Mouse (Mus musculus): ENCODE results near the gene Palld.

The Palld gene

GRCm38 (mm10) chr8:61823157-61823556, 79.3 kb downstream of the Palld start:
- no peak for TF ChIP-seq GATA4 (IDR thresholded peaks at IDR 0.05; ENCODE audit: insufficient replicate concordance, low read length)

- no peak for TF ChIP-seq GATA4 (IDR thresholded peaks at IDR 0.05; ENCODE audit: insufficient replicate concordance, low read length)
Measured at GRCm38 (mm10) chr8:61803764-61804163, 98.7 kb downstream of the Palld start.

- no peak for TF ChIP-seq GATA4 (IDR thresholded peaks at IDR 0.05; ENCODE audit: insufficient replicate concordance, low read length)
Measured at GRCm38 (mm10) chr8:61802840-61803239, 99.7 kb downstream of the Palld start.

DNA sequence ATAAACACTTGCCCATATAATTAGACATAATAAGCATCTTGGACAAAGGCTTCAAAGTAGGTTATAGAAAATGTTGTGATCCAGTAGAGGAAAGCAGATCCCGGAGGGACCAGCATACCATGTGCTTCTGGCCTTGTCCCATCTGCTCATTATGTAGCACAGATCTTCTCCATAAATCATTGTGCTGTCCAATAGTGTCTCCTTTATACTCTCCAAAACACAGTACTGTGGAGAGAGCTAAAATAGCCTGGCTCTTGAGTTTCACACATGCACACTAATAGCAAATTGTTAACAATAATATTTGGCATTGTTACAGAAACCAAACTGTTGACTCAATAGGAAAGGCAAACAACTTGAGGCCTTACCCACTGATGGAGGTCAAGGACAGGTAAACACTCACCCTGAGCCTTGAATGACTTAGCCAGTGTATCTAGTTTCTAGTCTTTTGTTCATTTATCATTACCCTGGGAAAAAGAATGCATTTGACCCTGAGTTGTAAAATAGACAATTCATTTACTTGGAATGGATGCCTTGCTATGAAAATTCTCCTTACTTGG, 105.0 kb downstream of the Palld start:
- no peak for TF ChIP-seq GATA4 (IDR thresholded peaks at IDR 0.05; ENCODE audit: insufficient replicate concordance, low read length)

GRCm38 (mm10) chr8:61796537-61797050, 105.9 kb downstream of the Palld start:
- no peak for TF ChIP-seq GATA4 (IDR thresholded peaks at IDR 0.05; ENCODE audit: insufficient replicate concordance, low read length)

- no peak for TF ChIP-seq GATA4 (IDR thresholded peaks at IDR 0.05; ENCODE audit: insufficient replicate concordance, low read length)
Measured at GRCm38 (mm10) chr8:61789946-61790345, 112.5 kb downstream of the Palld start.

DNA sequence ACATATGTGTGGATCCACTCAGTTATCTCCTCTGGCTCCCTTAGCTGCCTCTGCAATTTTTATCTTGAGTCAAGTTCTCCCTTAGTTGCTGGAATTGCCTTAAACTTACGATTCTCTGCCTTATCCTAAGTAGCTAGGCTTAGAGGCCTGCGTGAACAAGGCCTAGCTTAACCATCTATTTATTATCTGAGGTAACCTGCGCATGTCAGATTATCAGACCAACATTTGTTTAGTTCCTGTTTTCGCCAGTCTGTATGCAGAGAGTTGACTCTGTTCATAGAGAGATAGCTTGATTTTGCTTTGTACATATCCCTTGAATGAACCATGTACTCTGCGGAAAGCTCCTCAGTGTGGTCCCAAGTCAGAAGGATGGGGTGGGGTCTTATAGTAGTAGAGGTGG, 113.2 kb downstream of the Palld start:
- no peak for TF ChIP-seq GATA4 (IDR thresholded peaks at IDR 0.05; ENCODE audit: insufficient replicate concordance, low read length)

- no peak for TF ChIP-seq GATA4 (IDR thresholded peaks at IDR 0.05; ENCODE audit: insufficient replicate concordance, low read length)
Measured at GRCm38 (mm10) chr8:61782931-61783491, 119.5 kb downstream of the Palld start.

DNA sequence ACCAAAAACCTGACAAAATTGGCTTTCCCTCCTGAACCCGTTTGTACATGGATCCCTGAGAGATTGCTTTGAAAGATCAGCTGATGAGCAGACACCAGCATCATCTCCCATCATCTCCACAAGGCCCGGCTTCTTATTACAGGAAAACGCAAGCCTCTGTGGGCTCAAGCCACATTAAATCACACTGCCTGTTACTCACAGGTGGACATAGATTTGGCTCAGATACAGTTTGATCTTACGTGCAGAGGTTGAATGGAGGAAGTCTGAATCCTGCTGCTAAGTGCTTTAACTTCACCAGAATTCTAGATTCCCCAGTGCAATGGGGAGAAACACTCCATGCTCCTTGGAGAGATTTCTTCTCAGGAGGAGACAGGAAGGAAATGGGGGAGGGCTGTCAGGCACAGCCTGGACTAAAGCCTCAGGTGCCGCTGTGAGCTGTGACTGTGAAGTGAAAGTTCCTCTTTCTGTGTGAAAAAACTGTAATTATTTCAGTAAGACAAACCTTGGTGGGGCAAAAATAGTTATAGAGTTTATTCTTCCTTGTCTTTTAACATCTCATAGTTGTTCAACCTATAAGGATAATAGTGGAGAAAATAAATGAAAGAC, 121.7 kb downstream of the Palld start:
- no peak for TF ChIP-seq GATA4 (IDR thresholded peaks at IDR 0.05; ENCODE audit: insufficient replicate concordance, low read length)

DNA sequence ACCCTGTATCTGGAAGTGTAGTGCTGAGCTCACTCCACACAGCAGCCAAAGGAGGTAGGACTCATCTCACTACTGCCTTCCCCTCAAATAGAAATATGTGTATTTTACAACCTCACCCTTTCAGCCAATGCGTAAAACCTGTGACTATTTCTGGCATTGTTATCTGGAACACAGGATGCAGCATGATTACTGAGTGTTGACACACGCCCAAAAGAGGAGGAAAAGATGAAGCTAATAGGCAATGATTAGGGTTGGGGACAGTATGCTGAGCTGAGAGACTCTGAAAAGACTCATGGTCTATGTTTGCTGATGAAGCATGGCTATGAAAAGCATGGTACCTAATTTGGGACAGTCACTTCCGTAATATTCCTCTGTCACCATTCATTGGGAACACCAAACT, 124.3 kb downstream of the Palld start:
- peak; percentile 57; the same call in 1 of the 2 replicates for TF ChIP-seq GATA4 (IDR thresholded peaks at IDR 0.05; ENCODE audit: insufficient replicate concordance, low read length)

DNA sequence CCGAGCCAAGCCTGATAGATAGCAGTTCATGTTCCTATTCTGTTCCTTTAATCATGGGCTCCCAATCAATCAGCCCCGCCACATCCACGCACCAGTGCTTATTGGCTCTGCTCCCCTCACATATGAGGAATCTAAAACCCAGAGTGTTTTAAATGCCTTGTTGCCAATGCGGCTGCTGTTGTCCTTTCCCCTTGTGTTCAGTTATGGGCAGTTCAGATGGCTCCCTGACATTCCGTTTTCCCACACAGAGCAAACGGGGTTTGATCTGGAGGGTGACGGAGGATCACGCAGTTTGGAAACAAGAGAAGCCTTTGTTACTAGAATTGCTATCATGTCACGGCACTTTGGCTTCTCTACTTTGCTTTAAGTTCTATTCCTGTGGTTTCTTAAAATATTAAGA, 125.9 kb downstream of the Palld start:
- TF ChIP-seq GATA4 (IDR thresholded peaks at IDR 0.05; ENCODE audit: insufficient replicate concordance, low read length), result no peak

- no peak for TF ChIP-seq GATA4 (IDR thresholded peaks at IDR 0.05; ENCODE audit: insufficient replicate concordance, low read length)
Measured at GRCm38 (mm10) chr8:61775936-61776335, 126.6 kb downstream of the Palld start.

DNA sequence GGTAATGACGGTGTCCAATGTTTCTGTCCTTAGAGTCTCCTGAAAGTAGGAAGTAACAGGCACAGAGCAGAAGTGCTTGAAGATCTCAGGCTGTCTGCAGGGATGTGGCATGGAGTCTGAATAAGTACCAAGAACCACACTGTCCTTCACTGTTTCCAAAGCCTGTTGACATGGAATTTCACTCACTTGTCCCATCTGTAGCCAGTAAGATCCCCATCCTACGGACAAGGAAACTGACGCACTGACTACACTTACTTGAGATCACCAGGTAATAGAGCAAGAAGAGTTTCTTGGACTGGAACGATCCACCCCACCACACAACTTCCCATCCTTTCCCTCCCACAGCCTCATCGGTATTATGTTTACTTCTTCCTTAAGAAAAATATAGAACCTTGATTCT, 128.3 kb downstream of the Palld start:
- TF ChIP-seq GATA4 (IDR thresholded peaks at IDR 0.05; ENCODE audit: insufficient replicate concordance, low read length), result no peak

DNA sequence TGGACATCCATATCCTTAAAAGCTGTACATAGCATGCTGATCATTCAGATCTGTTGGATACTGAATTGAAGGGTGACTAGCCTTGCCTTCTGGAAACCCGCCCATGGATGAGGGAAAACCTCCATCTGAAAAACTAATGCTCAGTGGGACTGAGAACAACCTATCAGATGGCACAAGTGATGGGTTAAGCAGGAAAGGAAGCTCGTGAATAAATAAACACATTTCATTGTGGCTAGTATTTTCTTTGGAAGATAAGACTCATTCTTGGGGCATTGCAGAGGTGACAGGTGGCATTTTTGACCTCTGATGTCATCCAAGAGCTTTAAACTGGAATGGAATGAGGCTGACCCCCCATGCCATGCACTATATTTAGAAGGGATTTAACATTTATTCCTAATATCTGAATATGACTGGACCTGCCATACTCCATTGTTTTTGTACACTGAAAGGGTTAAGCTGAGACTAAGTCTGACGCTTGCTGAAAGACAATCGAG, 128.8 kb downstream of the Palld start:
- TF ChIP-seq GATA4 (IDR thresholded peaks at IDR 0.05; ENCODE audit: insufficient replicate concordance, low read length), result no peak

- TF ChIP-seq GATA4 (IDR thresholded peaks at IDR 0.05; ENCODE audit: insufficient replicate concordance, low read length), result no peak
Measured at GRCm38 (mm10) chr8:61771328-61771727, 131.2 kb downstream of the Palld start.

- no peak for TF ChIP-seq GATA4 (IDR thresholded peaks at IDR 0.05; ENCODE audit: insufficient replicate concordance, low read length)
Measured at GRCm38 (mm10) chr8:61769340-61769879, 133.1 kb downstream of the Palld start.

All from liver, adult (tissue).